Mouse (Mus musculus): ENCODE measurements around the gene Serpinb2.
A peak's percentile ranks its signal among the peaks of the same experiment; 100 is the strongest.

Serpinb2 gene

DNA sequence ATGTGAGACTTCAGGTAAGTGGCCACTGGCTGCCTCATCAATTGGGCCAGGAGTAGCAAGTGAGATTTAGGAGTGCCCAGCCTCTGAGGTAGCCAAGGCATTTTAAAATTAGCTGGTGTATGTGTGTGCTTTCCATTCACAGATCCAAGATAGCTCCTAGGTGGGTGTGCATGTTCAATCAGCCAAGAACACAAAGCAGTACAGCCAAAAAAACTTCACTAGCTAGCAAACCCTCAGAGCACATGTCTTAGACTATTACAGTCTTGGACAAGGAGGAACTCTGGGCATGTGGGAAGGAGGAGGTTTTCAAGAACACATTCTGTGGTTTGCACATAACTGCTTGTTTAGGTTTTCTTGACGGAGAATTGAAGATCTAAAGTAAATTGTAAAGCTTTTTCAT lies 70.0 kb downstream of the Serpinb2 start:
- peak; percentile 98 for ATAC-seq (ENCODE audit: low TSS enrichment)

DNA sequence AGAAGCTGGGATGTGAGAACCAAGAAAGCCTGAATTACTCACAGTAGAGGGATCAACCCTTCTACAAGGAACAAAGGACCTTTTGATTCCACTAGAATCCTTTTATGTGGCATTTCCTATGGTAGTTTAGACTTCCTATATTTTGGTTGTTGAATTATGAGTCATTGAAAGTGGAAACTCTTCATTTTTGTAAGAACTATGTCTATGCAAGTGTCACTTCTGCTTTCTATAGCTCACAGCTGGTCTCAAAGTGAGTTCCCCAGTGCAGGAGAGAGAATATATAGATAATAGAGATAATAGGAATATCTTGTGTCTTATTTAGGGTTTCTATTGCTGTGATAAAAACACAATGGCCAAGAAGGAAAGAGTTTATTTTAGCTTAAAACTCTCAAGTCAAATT lies 71.7 kb downstream of the Serpinb2 start:
- peak; percentile 36 for ATAC-seq (ENCODE audit: low TSS enrichment)

GRCm38 (mm10) chr1:107583958-107584376 lies 72.7 kb downstream of the Serpinb2 start:
- no peak for ATAC-seq (ENCODE audit: low TSS enrichment)

GRCm38 (mm10) chr1:107584932-107585331 lies 73.7 kb downstream of the Serpinb2 start:
- no peak for ATAC-seq (ENCODE audit: low TSS enrichment)

Measured in frontal cortex, adult (tissue).